Mouse (Mus musculus) bone marrow, adult 2 months (tissue): ENCODE measurements around the gene Nr5a1.

Experiments used
- CTCF ChIP-seq: fragments of 200-500 bp; IDR thresholded peaks from 2 replicates; pipeline ENCODE4 v1.5.1; 2011; ENCODE audit warnings: low read length, control low read depth; ENCODE audit not compliant: control insufficient read depth, insufficient read depth
- POLR2A ChIP-seq: fragments of 200-500 bp; IDR thresholded peaks from 2 replicates; pipeline ENCODE4 v1.6.1; 2011; ENCODE audit warnings: low read depth, mild to moderate bottlenecking, control low read depth, low read length, borderline replicate concordance; ENCODE audit not compliant: control insufficient read depth

GRCm38 (mm10) chr2:38738601-38739301 is 24.4 kb upstream of the Nr5a1 start:
- no peak for TF ChIP-seq POLR2A
- TF ChIP-seq CTCF: no peak
